Mouse (Mus musculus) heart, embryonic 13.5 days (tissue): ENCODE data around the gene Trpv4. TPM values are rescaled to one million over a fixed set of nuclear protein-coding genes. Genes with fewer than 3 reads are reported as not detected.

Source experiments
- ATAC-seq: fragments of 200-750 bp; cut with Nextera tagmentation; 2 replicates; pipeline ENCODE4 v1.8.0; 2017; ENCODE audit warnings: moderate TSS enrichment; ENCODE audit not compliant: insufficient number of reproducible peaks, low FRiP score, low TSS enrichment; ENCODE audit errors: extremely low read depth
- H3K27ac ChIP-seq: fragments of 300-500 bp; sonication (generic); replicated peaks from 2 replicates; pipeline ENCODE4 v1.5.1; 2015; ENCODE audit warnings: moderate library complexity, mild to moderate bottlenecking, inconsistent platforms
- H3K27me3 ChIP-seq: fragments of 300-500 bp; sonication (generic); replicated peaks from 2 replicates; pipeline ENCODE4 v1.6.1; 2015; ENCODE audit warnings: mild to moderate bottlenecking, inconsistent platforms
- H3K36me3 ChIP-seq: fragments of 300-500 bp; sonication (generic); 2 replicates; pipeline ENCODE4 v1.6.1; 2015; ENCODE audit warnings: mild to moderate bottlenecking, inconsistent platforms
- H3K4me1 ChIP-seq: fragments of 300-500 bp; sonication (generic); 2 replicates; pipeline ENCODE4 v1.6.1; 2015; ENCODE audit warnings: inconsistent platforms
- H3K4me2 ChIP-seq: fragments of 300-500 bp; sonication (generic); 2 replicates; pipeline ENCODE4 v1.6.1; 2015; ENCODE audit warnings: inconsistent platforms, mild to moderate bottlenecking, moderate library complexity
- H3K4me3 ChIP-seq: fragments of 300-500 bp; sonication (generic); 2 replicates; pipeline ENCODE4 v1.5.1; 2015; ENCODE audit warnings: moderate library complexity, mild to moderate bottlenecking, inconsistent platforms
- H3K9ac ChIP-seq: fragments of 300-500 bp; sonication (generic); 2 replicates; pipeline ENCODE4 v1.6.1; 2015; ENCODE audit warnings: inconsistent platforms, mild to moderate bottlenecking, moderate library complexity
- H3K9me3 ChIP-seq: fragments of 300-500 bp; sonication (generic); 2 replicates; pipeline ENCODE4 v1.6.1; 2016; ENCODE audit warnings: inconsistent platforms
- WGBS: fragments of 180-500 bp; shearing (Covaris S2); methylation state at CpG from one replicate; pipeline ENCODE4 v1.1.7; 2015; ENCODE audit warnings: mixed read lengths; 5-methylcytosine and 5-hydroxymethylcytosine counted together
- polyA plus RNA-seq: library from polyadenylated mRNA; unstranded; fragments of >200 nt; fragmentation: Nextera tagmentation; extraction: Ambion mirVana; gene quantifications from 2 replicates; pipeline ENCODE4 v1.2.1, GENCODE M21; 2015

Gene Trpv4
- 0.71 and 0.83 TPM in 2 replicates for polyA plus RNA-seq

DNA sequence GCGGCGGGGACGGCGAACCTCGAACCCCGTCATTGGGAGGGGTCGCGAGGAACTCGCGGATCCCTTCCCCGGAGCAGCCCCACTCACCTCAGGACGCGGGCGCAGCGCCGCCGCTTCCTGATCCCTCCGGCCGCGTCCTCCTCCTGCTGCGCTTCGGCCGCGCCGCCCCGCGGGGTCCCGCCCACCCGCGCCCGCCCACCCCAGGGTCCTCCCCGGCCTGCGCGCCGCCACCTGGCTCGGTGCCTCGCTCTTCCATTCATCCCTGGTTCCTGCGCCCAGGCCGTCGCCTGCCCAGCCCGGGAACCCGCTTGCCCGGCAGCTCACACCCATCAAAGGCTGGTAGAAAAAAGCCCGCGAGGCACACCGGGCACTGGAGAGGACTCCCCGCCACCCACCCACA lies at the start of gene Trpv4:
Trpv4 (minus strand) TSS at position 167 of the 400 bp plus-strand sequence.
- peak within 1 kb of the TSS; percentile 62 for H3K4me3 ChIP-seq
- H3K36me3 ChIP-seq = no peaks in the 10 kb centered on the region
- WGBS = under 1% methylated on average over 46 of the region's 47 CpGs
- peak; percentile 15; the same call in 1 of the 2 replicates for ATAC-seq
- H3K9ac ChIP-seq = peak within 1 kb of the TSS; percentile 78
- peak within 1 kb of the TSS; percentile 95 for H3K4me2 ChIP-seq
- H3K9me3 ChIP-seq = no peaks in the 10 kb centered on the region
- H3K27ac ChIP-seq = no peak within 1 kb of the TSS
- peaks cover 69% of the 10 kb centered on the region for H3K27me3 ChIP-seq
- peaks cover 14% of the 10 kb centered on the region for H3K4me1 ChIP-seq

DNA sequence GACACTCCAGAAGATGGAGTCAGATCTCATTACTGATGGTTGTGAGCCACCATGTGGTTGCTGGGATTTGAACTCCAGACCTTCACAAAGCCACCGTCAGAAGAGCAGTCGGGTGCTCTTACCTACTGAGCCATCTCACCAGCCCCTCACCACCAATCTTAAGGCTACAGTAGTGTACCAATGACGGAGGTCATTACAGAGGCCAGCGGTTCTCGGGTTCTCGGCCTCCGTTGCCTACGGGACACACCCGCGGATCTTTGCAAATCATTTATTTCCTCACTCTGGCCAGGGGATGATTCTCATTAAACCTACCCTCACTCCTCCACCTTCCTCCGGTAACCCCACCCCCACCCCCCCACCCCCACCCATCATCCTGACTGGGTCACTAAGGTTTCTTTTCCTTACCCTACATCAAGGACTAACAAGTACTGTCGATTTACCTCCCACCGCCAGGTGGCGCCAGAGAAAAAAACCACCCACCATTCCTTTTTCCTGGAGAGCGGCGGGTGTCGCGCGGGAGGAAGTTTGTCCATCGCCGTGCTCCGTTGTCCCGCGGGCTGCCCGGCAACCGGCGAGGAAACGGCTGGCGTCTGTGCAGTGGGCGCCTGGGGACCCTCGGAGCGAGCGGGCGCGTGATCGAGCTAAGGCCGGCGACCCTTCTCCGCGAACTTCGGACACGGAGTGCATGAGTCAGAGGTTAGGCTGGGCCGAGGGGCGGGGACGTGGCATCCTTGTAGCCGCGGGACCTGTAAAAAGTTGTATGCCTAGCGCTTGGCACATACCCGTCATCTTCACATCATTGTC lies 49.2 kb upstream of the Trpv4 start, which contains the start of gene Tchp:
Tchp (plus strand) TSS at position 496 of the 804 bp plus-strand sequence.
- WGBS = 4% methylated on average over 49 of the region's 49 CpGs
- H3K4me2 ChIP-seq = peak within 1 kb of the TSS; percentile 75
- no peak within 1 kb of the TSS for H3K27ac ChIP-seq
- peaks cover 34% of the 10 kb centered on the region for H3K36me3 ChIP-seq
- peaks cover 7% of the 10 kb centered on the region for H3K4me1 ChIP-seq
- peak within 1 kb of the TSS; percentile 88 for H3K4me3 ChIP-seq
- 0 out of 2 replicates have a peak, but pooled peaks cover 4% of the 10 kb centered on the region for H3K27me3 ChIP-seq
- peak within 1 kb of the TSS; percentile 91 for H3K9ac ChIP-seq
- ATAC-seq = peak; percentile 56; the same call in 1 of the 2 replicates
- H3K9me3 ChIP-seq = no peaks in the 10 kb centered on the region

DNA sequence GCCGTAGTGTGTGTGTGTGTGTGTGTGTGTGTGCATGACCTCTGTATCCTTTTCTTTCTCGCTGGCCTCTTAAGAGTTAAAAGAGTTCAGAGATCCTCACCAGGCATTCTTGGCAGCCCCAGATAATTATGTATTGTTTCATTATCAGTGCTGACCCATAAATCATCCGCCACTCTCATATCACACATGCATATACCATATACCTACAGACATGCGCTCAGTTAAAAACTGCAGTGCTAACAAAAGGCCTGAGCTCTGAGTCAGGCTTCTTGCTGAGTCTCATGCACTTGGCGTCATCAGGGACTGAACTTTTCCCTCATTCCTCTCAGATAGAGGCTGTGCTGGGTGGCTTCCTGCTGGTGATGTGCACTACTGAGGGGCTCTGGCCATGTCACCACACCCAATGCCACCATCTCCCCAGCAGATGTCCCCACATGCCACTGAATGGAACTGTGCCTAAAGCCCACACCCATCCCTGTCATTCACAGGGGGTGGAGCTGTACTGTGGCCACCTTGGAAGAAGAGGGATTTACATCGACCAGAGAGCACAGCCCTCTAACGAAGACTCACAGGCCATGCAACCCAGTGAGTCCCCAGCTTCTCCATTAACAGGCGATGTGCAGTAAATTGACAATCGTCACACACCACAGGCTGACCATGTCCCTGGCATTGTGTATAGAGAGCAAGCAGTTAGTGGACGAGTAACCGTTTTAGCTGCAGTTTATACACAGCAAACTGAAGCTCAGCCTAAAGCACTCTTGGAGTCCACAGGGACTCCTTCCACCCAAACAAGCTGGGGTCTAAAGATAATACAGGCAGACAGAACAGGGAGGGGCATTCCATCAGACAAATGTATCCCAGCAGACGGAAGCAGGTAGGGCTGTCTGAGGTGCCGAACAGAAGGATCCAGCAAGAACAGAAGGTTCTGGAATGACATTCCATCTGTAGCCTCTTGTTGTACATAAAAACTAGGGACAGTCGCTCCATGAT lies 44.5 kb upstream of the Trpv4 start:
- H3K4me1 ChIP-seq = no peaks in the 10 kb centered on the region
- no peaks in the 10 kb centered on the region for H3K9me3 ChIP-seq
- 53% methylated on average over 14 of the region's 14 CpGs for WGBS
- ATAC-seq = no peak
- no peak overlapping the region for H3K27ac ChIP-seq
- H3K4me2 ChIP-seq = no peak overlapping the region
- H3K36me3 ChIP-seq = no peaks in the 10 kb centered on the region
- H3K27me3 ChIP-seq = 0 out of 2 replicates have a peak, but pooled peaks cover 4% of the 10 kb centered on the region
- no peak overlapping the region for H3K4me3 ChIP-seq
- H3K9ac ChIP-seq = no peak overlapping the region

DNA sequence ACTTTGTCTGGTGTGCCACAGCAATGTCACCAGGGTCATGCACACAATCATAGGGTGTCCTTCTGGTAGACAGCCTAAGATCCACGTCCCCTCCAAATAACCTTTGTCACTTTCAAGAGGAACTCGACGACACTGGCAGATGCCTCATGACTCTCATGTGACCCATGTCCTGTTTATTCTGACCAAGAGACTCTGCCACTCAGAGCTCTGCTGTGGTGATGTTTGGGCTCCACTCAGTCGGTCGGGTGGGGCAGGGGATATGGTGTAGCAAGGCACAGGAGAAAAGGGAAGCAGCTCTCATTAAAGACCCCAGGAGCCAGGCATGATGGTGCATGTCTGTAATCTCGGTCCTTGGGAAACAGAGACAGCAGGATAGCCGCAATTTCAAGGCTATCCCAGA lies 40.8 kb upstream of the Trpv4 start:
- 43% methylated on average over 7 of the region's 7 CpGs for WGBS
- Histone ChIP-seq H3K27me3 (peaks cover 10% of the 10 kb centered on the region), H3K9ac (no peak overlapping the region), H3K27ac (no peak overlapping the region), H3K4me3 (no peak overlapping the region), H3K9me3 (no peaks in the 10 kb centered on the region), H3K4me2 (no peak overlapping the region), H3K36me3 (no peaks in the 10 kb centered on the region), H3K4me1 (no peaks in the 10 kb centered on the region)
- no peak for ATAC-seq

DNA sequence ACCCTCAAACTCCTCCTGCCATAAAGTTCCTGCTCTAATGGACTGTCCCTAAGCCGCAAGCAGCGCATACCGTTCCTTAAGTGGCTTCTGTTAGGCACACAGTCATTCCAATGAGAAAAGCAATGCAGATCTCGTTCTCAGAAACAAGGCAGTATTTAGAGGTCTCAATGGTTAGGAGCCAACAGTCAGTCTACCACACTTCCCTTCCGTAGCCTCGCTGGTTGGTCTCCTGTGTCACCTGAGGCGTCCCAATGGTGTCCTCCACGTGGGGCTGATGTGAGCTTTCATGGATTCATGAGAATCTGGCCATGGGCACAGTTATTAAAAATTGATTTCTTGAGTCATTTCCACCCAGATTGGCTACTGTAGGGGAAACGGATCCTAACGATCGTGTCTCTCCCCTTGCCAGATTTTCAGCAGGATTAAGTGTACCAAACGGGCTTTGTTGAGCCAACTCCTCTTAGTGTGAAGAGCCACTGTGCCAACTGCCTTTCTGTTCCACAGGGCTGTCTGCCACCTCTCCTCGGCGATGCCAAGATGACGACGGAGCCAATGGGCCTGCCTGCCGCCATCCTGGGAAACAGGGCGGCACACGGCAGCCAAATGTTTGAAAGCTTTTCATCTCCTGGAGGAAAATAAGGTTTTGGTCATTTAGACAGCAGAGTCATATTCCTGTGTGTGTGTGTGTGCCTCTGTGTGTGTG lies 40.0 kb upstream of the Trpv4 start:
- Histone ChIP-seq H3K27ac (no peak overlapping the region), H3K4me2 (no peak overlapping the region), H3K4me1 (no peaks in the 10 kb centered on the region), H3K9ac (no peak overlapping the region), H3K4me3 (no peak overlapping the region), H3K27me3 (peaks cover 17% of the 10 kb centered on the region), H3K36me3 (no peaks in the 10 kb centered on the region), H3K9me3 (no peaks in the 10 kb centered on the region)
- 78% methylated on average over 19 of the region's 19 CpGs for WGBS
- ATAC-seq = no peak

DNA sequence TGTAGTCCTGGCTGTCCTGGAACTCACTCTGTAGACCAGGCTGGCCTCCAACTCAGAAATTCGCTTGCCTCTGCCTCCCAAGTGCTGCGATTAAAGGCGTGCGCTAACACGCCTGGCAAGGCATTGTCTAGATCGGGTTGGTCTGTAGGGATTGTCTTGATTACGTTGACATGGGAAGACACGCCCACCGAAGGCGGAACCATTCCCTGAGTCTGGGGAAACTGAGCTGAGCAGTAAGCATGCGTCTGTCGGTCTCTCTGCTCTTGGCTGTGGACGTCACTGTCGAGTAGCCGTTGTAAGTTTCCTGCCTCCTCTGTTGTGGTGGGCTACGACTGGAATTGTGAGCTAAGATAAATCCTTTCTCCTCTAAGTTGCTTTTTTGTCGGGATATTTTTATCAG lies 38.7 kb upstream of the Trpv4 start:
- Histone ChIP-seq H3K4me3 (no peak overlapping the region), H3K9ac (no peak overlapping the region), H3K4me1 (no peaks in the 10 kb centered on the region), H3K36me3 (no peaks in the 10 kb centered on the region), H3K9me3 (no peaks in the 10 kb centered on the region), H3K27ac (no peak overlapping the region), H3K4me2 (no peak overlapping the region), H3K27me3 (peaks cover 25% of the 10 kb centered on the region)
- WGBS = 71% methylated on average over 17 of the region's 17 CpGs
- no peak for ATAC-seq

DNA sequence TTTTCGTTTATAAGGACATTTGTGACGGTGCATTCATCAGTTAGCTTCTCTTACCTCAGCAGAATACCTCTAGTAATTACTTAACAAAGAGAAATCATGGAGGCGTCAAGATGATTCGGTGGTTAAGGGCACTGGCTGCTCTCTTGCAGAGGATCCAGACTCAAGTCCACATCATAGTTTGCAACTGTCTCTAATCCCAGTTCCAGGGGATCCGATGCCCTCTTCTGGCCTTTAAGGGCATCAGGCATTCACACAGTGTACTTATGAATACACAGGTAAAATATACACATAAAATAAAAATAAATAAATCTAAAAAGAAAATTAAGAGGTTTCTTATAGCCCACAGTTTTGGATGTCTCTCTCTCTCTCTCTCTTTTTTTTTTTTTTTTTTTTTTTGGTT lies 37.6 kb upstream of the Trpv4 start:
- Histone ChIP-seq H3K4me1 (peaks cover 4% of the 10 kb centered on the region), H3K9me3 (no peaks in the 10 kb centered on the region), H3K4me2 (no peak overlapping the region), H3K27me3 (peaks cover 27% of the 10 kb centered on the region), H3K9ac (no peak overlapping the region), H3K36me3 (no peaks in the 10 kb centered on the region), H3K4me3 (no peak overlapping the region), H3K27ac (no peak overlapping the region)
- ATAC-seq = no peak
- WGBS = 59% methylated on average over 5 of the region's 5 CpGs

DNA sequence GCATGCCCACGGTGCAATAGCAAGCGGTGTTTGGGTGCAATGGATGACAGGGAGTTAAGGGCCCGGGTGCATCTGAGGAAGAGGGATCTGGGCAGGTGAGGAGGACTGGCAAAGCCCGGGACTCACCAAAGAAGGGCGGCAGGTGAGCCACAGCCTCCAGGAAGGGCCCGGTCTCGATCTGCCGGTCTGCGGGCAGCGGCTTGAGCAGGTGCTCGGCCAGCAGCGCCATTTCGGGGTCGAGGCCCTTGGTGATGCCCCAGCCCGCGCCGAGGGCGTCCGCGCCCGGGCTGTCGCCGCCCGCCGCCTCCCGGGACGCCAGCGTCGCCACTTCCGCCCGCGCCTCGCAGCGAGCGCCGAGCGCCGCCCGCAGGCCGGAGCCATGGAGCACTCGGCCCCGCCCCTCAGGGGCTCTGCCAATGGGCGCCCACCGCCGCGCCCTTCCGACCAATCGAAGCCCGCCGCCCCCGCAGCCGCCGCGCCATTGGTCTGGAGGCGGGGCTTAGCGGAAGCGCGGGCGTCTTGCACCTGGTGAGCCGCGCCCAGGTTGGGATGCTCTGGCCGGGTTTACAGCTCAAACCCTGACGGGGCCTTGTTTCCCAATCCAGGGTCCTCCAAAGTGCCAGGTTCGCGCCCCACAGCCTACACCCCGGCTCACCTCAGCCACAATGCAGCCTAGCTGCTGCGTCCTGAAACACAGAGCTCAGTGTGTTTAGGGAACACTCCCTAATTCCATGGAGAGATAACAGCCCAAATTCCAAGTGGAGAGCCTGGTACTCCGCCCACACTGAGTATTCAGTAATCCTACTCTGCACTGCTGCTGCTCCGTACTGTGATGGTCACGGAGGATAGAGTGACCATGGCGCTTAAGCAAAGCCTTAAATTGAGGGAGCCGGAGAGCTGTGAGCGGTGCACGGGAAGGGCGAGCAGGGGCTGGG lies 32.7 kb upstream of the Trpv4 start, which contains the start of gene Gltp:
Gltp (minus strand) TSS at position 352 of the 935 bp plus-strand sequence.
- H3K27ac ChIP-seq = no peak within 1 kb of the TSS
- H3K27me3 ChIP-seq = peaks cover 30% of the 10 kb centered on the region
- no peaks in the 10 kb centered on the region for H3K9me3 ChIP-seq
- H3K4me1 ChIP-seq = peaks cover 24% of the 10 kb centered on the region
- peak within 1 kb of the TSS; percentile 84 for H3K4me3 ChIP-seq
- peak; percentile 98 for ATAC-seq
- 2% methylated on average over 62 of the region's 75 CpGs for WGBS
- no peaks in the 10 kb centered on the region for H3K36me3 ChIP-seq
- H3K9ac ChIP-seq = peak within 1 kb of the TSS; percentile 91
- H3K4me2 ChIP-seq = peak within 1 kb of the TSS; percentile 99

DNA sequence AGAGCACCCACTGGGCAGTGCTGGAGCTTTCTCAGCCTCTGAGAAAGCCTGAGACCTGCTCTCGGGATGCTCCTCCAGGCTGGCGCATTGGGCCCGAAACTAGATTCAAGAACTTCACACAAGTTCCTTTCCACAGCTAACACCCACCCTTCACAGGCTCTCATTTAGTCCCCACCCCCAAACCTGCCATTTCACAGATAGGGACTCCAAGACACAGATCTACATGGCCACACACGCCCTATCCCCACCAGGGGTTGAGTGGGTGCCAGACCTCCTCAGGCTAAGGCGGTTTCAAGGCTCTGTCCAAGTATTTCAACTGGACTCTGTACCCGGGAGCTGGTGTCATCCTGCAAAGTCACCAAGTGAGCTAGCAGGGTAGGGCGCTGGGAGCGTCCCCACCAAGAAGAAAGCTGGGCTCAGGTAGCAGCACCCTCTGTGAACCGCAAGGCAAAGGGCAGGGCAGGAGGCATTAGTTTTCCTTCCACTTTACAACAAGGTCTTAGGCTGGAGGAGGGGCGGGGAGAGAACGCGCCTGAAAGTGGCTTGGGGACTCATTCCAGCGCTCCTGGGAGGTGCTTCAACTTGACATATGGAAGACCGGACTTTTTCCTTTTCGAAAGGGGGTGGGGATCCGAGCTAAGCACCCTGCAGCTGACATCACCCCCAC lies 31.6 kb upstream of the Trpv4 start:
- ATAC-seq = no peak

More for the DNA sequence above, 31.6 kb upstream of the Trpv4 start:
- no peaks in the 10 kb centered on the region for H3K36me3 ChIP-seq
- no peak overlapping the region for H3K27ac ChIP-seq
- no peaks in the 10 kb centered on the region for H3K9me3 ChIP-seq
- WGBS = 14% methylated on average over 16 of the region's 16 CpGs
- H3K4me2 ChIP-seq = peak overlapping the region; percentile 99
- H3K9ac ChIP-seq = peak overlapping the region; percentile 91
- H3K27me3 ChIP-seq = peaks cover 27% of the 10 kb centered on the region
- H3K4me3 ChIP-seq = peak overlapping the region; percentile 84
- peaks cover 24% of the 10 kb centered on the region for H3K4me1 ChIP-seq
